In genomic region chr10:111394421-111394820, GRCm38 (mm10) we compare ENCODE assay signal across 14 mouse cellular contexts.
DNase-seq lines count a peak whose midpoint lies in the region.
"Had no signal": no experiment of that assay in that cellular context is flagged by ENCODE, and none has a peak within 500 bp of the region (broad histone marks: within the 10 kb centered on the region; RNA-seq: fewer than 3 reads in every experiment).

No protein-coding gene starts in this region.

- peak; percentile 19 for DNase-seq in left cerebral cortex, adult 11 months (ENCODE audit: low spot score)
- DNase-seq in left cerebral cortex, postnatal 10 days (ENCODE audit: extremely low spot score in 1 of 2, low spot score in 2 of 2) = no peak
- peak; percentile 58 to 61 for DNase-seq in right cerebral cortex, adult 2 months (ENCODE audit: low spot score in 2 of 2)
- no peak for DNase-seq in right cerebral cortex, postnatal 4 days
- peak; percentile 51 to 65 for DNase-seq in left cerebral cortex, adult 9 months (ENCODE audit: low spot score in 2 of 2)
- DNase-seq in telencephalon, adult 2 months (ENCODE audit: low read depth, low spot score) = peak; percentile 90
- DNase-seq in lung, adult 18-20 months = no peak
- DNase-seq: adrenal gland, adult 2 months; adrenal gland, postnatal 25 days; cerebellum, adult 2 months; cerebellum, postnatal 10 days; embryo, embryonic 11 days; gastrocnemius, postnatal 14 days; heart, adult 2 months had no signal

- intact Hi-C loops in left cerebral cortex, postnatal 10 days (cut with DNase I) = no loop called here

Comparison
In these comparisons a context has a peak if more than half of its experiments do, and no peak if none do; other contexts are left out.
1. DNase-seq: peak in left cerebral cortex, adult 11 months (single experiment), right cerebral cortex, adult 2 months (2 of 2), left cerebral cortex, adult 9 months (2 of 2) and telencephalon, adult 2 months (single experiment); none in left cerebral cortex, postnatal 10 days (0 of 2), right cerebral cortex, postnatal 4 days (single experiment) and lung, adult 18-20 months (0 of 2).